Mouse (Mus musculus) A20 (cell line): ENCODE results near the gene Cldn6.

ENCODE experiments used
- DNase-seq: peaks from one replicate; pipeline ENCODE4 v3.0.0-alpha.2; 2011; ENCODE audit warnings: low read depth, low spot score

Cldn6 gene

GRCm38 (mm10) chr17:23721886-23722285, 42.8 kb downstream of the Cldn6 start:
- no peak for DNase-seq

GRCm38 (mm10) chr17:23722376-23723125, 43.5 kb downstream of the Cldn6 start, which contains the start of gene 1520401A03Rik:
TSS of gene 1520401A03Rik (minus strand) at chr17:23722783.
- DNase-seq: no peak

- no peak for DNase-seq
Measured at GRCm38 (mm10) chr17:23725477-23725876, 46.4 kb downstream of the Cldn6 start.

- peak; percentile 96 for DNase-seq
Measured at GRCm38 (mm10) chr17:23725999-23726757, 47.1 kb downstream of the Cldn6 start, which contains the start of gene Pkmyt1. TSS of gene Pkmyt1 (plus strand) at chr17:23726336.

- peak; percentile 75 for DNase-seq
Measured at GRCm38 (mm10) chr17:23726758-23727142, 47.7 kb downstream of the Cldn6 start.

GRCm38 (mm10) chr17:23730441-23730840, 51.4 kb downstream of the Cldn6 start:
- no peak for DNase-seq
